Mouse (Mus musculus): ENCODE measurements around the gene Sel1l3. TPM values are rescaled to one million over a fixed set of nuclear protein-coding genes. Genes with fewer than 3 reads are reported as not detected.

The Sel1l3 gene
- total RNA-seq (2012; rRNA removed), result 0.03 TPM in 1 of 2 replicates, not detected in the other
- polyA plus RNA-seq (2012; ENCODE audit: insufficient read depth in 1 of 2, insufficient read length in 2 of 2, low read depth in 1 of 2, low replicate concordance in 2 of 2, missing spikeins in 1 of 2), result under 1 TPM in 1 of 2 experiments, not detected in 1; 0.01 TPM

- no peak for DNase-seq (ENCODE audit: low read depth, low spot score)
- Histone ChIP-seq H3K9me3 (replicated peaks; ENCODE audit: insufficient read depth, low read length) (no peaks in the 10 kb centered on the region), H3K9ac (ENCODE audit: control insufficient read depth, low read depth, low read length, poor library complexity, severe bottlenecking) (no peak within 1 kb of the TSS), H3K36me3 (ENCODE audit: control insufficient read depth in 1 of 2, insufficient read depth in 2 of 2, low read length in 2 of 2) (no peaks in the 10 kb centered on the region), H3K79me2 (ENCODE audit: control insufficient read depth, insufficient read depth, low read length, poor library complexity) (no peaks in the 10 kb centered on the region), H3K4me3 (ENCODE audit: control insufficient read depth in 1 of 2, insufficient read depth in 1 of 2, low read depth in 2 of 2, low read length in 2 of 2) (no peak within 1 kb of the TSS), H3K27ac (ENCODE audit: control insufficient read depth, low read depth, low read length) (no peak within 1 kb of the TSS), H3K27me3 (ENCODE audit: control insufficient read depth in 1 of 2, insufficient read depth in 2 of 2, low read length in 2 of 2) (no peaks in the 10 kb centered on the region), H3K4me1 (ENCODE audit: control insufficient read depth in 1 of 2, insufficient read depth in 2 of 2, low read length in 2 of 2) (no peaks in the 10 kb centered on the region)
- TF ChIP-seq NRF1 (IDR thresholded peaks at IDR 0.05; ENCODE audit: insufficient read depth, low read depth, low read length, poor library complexity, severe bottlenecking) (no peak), ZC3H11A (IDR thresholded peaks at IDR 0.05; ENCODE audit: low read depth, low read length) (no peak), MEF2A (IDR thresholded peaks at IDR 0.05; ENCODE audit: extremely low read depth, insufficient replicate concordance, low read depth, low read length, poor library complexity, severe bottlenecking) (no peak)
Measured at GRCm38 (mm10) chr5:53213711-53214352, at the start of gene Sel1l3. TSS of gene Sel1l3 (minus strand) at chr5:53213927.

- no peak overlapping the region for H3K27ac ChIP-seq (ENCODE audit: control insufficient read depth, low read depth, low read length)
- H3K9ac ChIP-seq (ENCODE audit: control insufficient read depth, low read depth, low read length, poor library complexity, severe bottlenecking), result no peak overlapping the region
- H3K9me3 ChIP-seq (replicated peaks; ENCODE audit: insufficient read depth, low read length), result no peaks in the 10 kb centered on the region
- no peak for TF ChIP-seq MEF2A (IDR thresholded peaks at IDR 0.05; ENCODE audit: extremely low read depth, insufficient replicate concordance, low read depth, low read length, poor library complexity, severe bottlenecking)
- TF ChIP-seq POLR2A (IDR thresholded peaks at IDR 0.05; ENCODE audit: control insufficient read depth in 1 of 2, insufficient read depth in 1 of 2, low read depth in 1 of 2, low read length in 2 of 2, poor library complexity in 1 of 2), result no peak
- TF ChIP-seq CHD1 (IDR thresholded peaks at IDR 0.05; ENCODE audit: low read depth, low read length), result no peak
- TF ChIP-seq POLR2AphosphoS5 (IDR thresholded peaks at IDR 0.05; ENCODE audit: borderline replicate concordance, low read depth, low read length), result no peak
- H3K36me3 ChIP-seq (ENCODE audit: control insufficient read depth in 1 of 2, insufficient read depth in 2 of 2, low read length in 2 of 2), result peaks cover 0 to 3% of the 10 kb centered on the region in 2 experiments; a peak in 1 of 4 replicates
- no peaks in the 10 kb centered on the region for H3K27me3 ChIP-seq (ENCODE audit: control insufficient read depth in 1 of 2, insufficient read depth in 2 of 2, low read length in 2 of 2)
- no peak for DNase-seq (ENCODE audit: low read depth, low spot score)
- H3K4me1 ChIP-seq (ENCODE audit: control insufficient read depth in 1 of 2, insufficient read depth in 2 of 2, low read length in 2 of 2), result no peaks in the 10 kb centered on the region
- no peak overlapping the region for H3K4me3 ChIP-seq (ENCODE audit: control insufficient read depth in 1 of 2, insufficient read depth in 1 of 2, low read depth in 2 of 2, low read length in 2 of 2)
- H3K79me2 ChIP-seq (ENCODE audit: control insufficient read depth, insufficient read depth, low read length, poor library complexity), result peaks cover under 1% of the 10 kb centered on the region; the same call in 1 of the 2 replicates
Measured at GRCm38 (mm10) chr5:53261999-53262398, 48.3 kb upstream of the Sel1l3 start.

GRCm38 (mm10) chr5:53259894-53260293, 46.2 kb upstream of the Sel1l3 start:
- Histone ChIP-seq H3K4me1 (ENCODE audit: control insufficient read depth in 1 of 2, insufficient read depth in 2 of 2, low read length in 2 of 2) (no peaks in the 10 kb centered on the region), H3K9ac (ENCODE audit: control insufficient read depth, low read depth, low read length, poor library complexity, severe bottlenecking) (no peak overlapping the region), H3K9me3 (replicated peaks; ENCODE audit: insufficient read depth, low read length) (no peaks in the 10 kb centered on the region), H3K27ac (ENCODE audit: control insufficient read depth, low read depth, low read length) (no peak overlapping the region), H3K36me3 (ENCODE audit: control insufficient read depth in 1 of 2, insufficient read depth in 2 of 2, low read length in 2 of 2) (no peaks in the 10 kb centered on the region), H3K27me3 (ENCODE audit: control insufficient read depth in 1 of 2, insufficient read depth in 2 of 2, low read length in 2 of 2) (no peaks in the 10 kb centered on the region), H3K79me2 (ENCODE audit: control insufficient read depth, insufficient read depth, low read length, poor library complexity) (no peaks in the 10 kb centered on the region), H3K4me3 (ENCODE audit: control insufficient read depth in 1 of 2, insufficient read depth in 1 of 2, low read depth in 2 of 2, low read length in 2 of 2) (no peak overlapping the region)
- DNase-seq (ENCODE audit: low read depth, low spot score), result no peak
- TF ChIP-seq POLR2A (IDR thresholded peaks at IDR 0.05; ENCODE audit: control insufficient read depth in 1 of 2, insufficient read depth in 1 of 2, low read depth in 1 of 2, low read length in 2 of 2, poor library complexity in 1 of 2), result no peak
- TF ChIP-seq EP300 (IDR thresholded peaks at IDR 0.05; ENCODE audit: low read depth in 1 of 2, low read length in 2 of 2), result no peak
- no peak for TF ChIP-seq GATA1 (IDR thresholded peaks at IDR 0.05; ENCODE audit: low read depth, low read length)
- TF ChIP-seq MAFK (IDR thresholded peaks at IDR 0.05; ENCODE audit: borderline replicate concordance, low read depth, low read length), result no peak
- no peak for TF ChIP-seq MXI1 (IDR thresholded peaks at IDR 0.05; ENCODE audit: low read depth, low read length)
- no peak for TF ChIP-seq ZMIZ1 (IDR thresholded peaks at IDR 0.05; ENCODE audit: low read depth, low read length)
- no peak for TF ChIP-seq TCF12 (IDR thresholded peaks at IDR 0.05; ENCODE audit: low read depth, low read length)
- TF ChIP-seq ELF1 (IDR thresholded peaks at IDR 0.05; ENCODE audit: low read depth, low read length), result no peak

All from MEL (cell line).